Mouse (Mus musculus) thymus, postnatal 4 days (tissue): ENCODE results near the gene Slc36a3.
"Not testable (repeated sequence)": the region's sequence is repeated elsewhere in the genome, so short reads cannot be mapped to it uniquely, and the experiment has no call there.

Experiments
- DNase-seq: peaks from one replicate; pipeline ENCODE4 v3.0.0; 2021

Gene Slc36a3

GRCm38 (mm10) chr11:55105389-55105788, 46.1 kb downstream of the Slc36a3 start:
- no peak for DNase-seq

GRCm38 (mm10) chr11:55103229-55103628, 48.3 kb downstream of the Slc36a3 start:
- no peak for DNase-seq

GRCm38 (mm10) chr11:55102015-55102414, 49.5 kb downstream of the Slc36a3 start:
- no peak for DNase-seq

GRCm38 (mm10) chr11:55099868-55100267, 51.6 kb downstream of the Slc36a3 start:
- no peak for DNase-seq

GRCm38 (mm10) chr11:55099019-55099771, 52.3 kb downstream of the Slc36a3 start:
- no peak for DNase-seq

GRCm38 (mm10) chr11:55098189-55098915, 53.2 kb downstream of the Slc36a3 start:
- no peak for DNase-seq

- peak; percentile 97 for DNase-seq
Measured at GRCm38 (mm10) chr11:55097463-55098188, 53.9 kb downstream of the Slc36a3 start, which contains the start of gene Gm2a. TSS of gene Gm2a (plus strand) at chr11:55098115.

GRCm38 (mm10) chr11:55096731-55097462, 54.6 kb downstream of the Slc36a3 start:
- DNase-seq: no peak

GRCm38 (mm10) chr11:55096296-55096695, 55.2 kb downstream of the Slc36a3 start:
- DNase-seq: not testable (repeated sequence)

GRCm38 (mm10) chr11:55093096-55093495, 58.4 kb downstream of the Slc36a3 start:
- no peak for DNase-seq

- no peak for DNase-seq
Measured at GRCm38 (mm10) chr11:55089892-55090291, 61.6 kb downstream of the Slc36a3 start.

- peak; percentile 82 for DNase-seq
Measured at GRCm38 (mm10) chr11:55087006-55087405, 64.5 kb downstream of the Slc36a3 start.

GRCm38 (mm10) chr11:55085396-55085795, 66.1 kb downstream of the Slc36a3 start:
- no peak for DNase-seq

- DNase-seq: no peak
Measured at GRCm38 (mm10) chr11:55084629-55085028, 66.9 kb downstream of the Slc36a3 start.

GRCm38 (mm10) chr11:55081206-55081605, 70.3 kb downstream of the Slc36a3 start:
- no peak for DNase-seq

- DNase-seq: no peak
Measured at GRCm38 (mm10) chr11:55079180-55079579, 72.3 kb downstream of the Slc36a3 start.

- peak; percentile 40 for DNase-seq
Measured at GRCm38 (mm10) chr11:55078502-55078901, 73.0 kb downstream of the Slc36a3 start.

- DNase-seq: peak; percentile 84
Measured at GRCm38 (mm10) chr11:55077331-55078231, 73.9 kb downstream of the Slc36a3 start, which contains the start of gene Ccdc69. TSS of gene Ccdc69 (minus strand) at chr11:55078131.

GRCm38 (mm10) chr11:55076234-55076633, 75.3 kb downstream of the Slc36a3 start:
- DNase-seq: no peak

- no peak for DNase-seq
Measured at GRCm38 (mm10) chr11:55075602-55076001, 75.9 kb downstream of the Slc36a3 start.
